Mouse (Mus musculus) testis, adult 2 months (tissue): ENCODE measurements around the gene Icam1.

Experiments used
- CTCF ChIP-seq: fragments of 200-500 bp; IDR thresholded peaks from 2 replicates; pipeline ENCODE4 v1.5.1; 2012; ENCODE audit warnings: low read depth, mild to moderate bottlenecking, inconsistent platforms, low read length, moderate library complexity; ENCODE audit not compliant: control insufficient read depth, insufficient read depth, insufficient replicate concordance
- POLR2A ChIP-seq: fragments of 200-500 bp; IDR thresholded peaks from 2 replicates; pipeline ENCODE4 v1.6.1; 2012; ENCODE audit warnings: low read depth, mild to moderate bottlenecking, inconsistent platforms, low read length, moderate library complexity; ENCODE audit not compliant: control insufficient read depth

- TF ChIP-seq CTCF (no peak), POLR2A (no peak)
These were observed 35.8 kb downstream of the Icam1 start for GRCm38 (mm10) chr9:21051578-21051977.
